8 mouse cellular contexts compared by ENCODE assay signal in genomic region chr12:109542635-109543249, GRCm38 (mm10). TPM values are rescaled to one million over a fixed set of nuclear protein-coding genes. Genes with fewer than 3 reads are reported as not detected.
A peak's percentile ranks its signal among the peaks of the same experiment; 100 is the strongest.
DNase-seq lines count a peak whose midpoint lies in the region; ATAC-seq lines count a peak whose summit lies in the region.

No protein-coding gene starts in this region.

- peaks cover 19% of the 10 kb centered on the region for H3K36me3 ChIP-seq in heart, embryonic 12.5 days
- peaks cover 6% of the 10 kb centered on the region; the same call in 1 of the 2 replicates for H3K36me3 ChIP-seq in forebrain, embryonic 15.5 days
- peaks cover 25% of the 10 kb centered on the region for H3K36me3 ChIP-seq in intestine, embryonic 14.5 days (ENCODE audit: control insufficient read depth, insufficient read depth, low read length)
- peaks cover 10% of the 10 kb centered on the region; the same call in 1 of the 2 replicates for H3K36me3 ChIP-seq in liver, embryonic 12.5 days

- H3K27me3 ChIP-seq in heart, embryonic 12.5 days (replicated peaks): no peaks in the 10 kb centered on the region
- H3K27me3 ChIP-seq in forebrain, embryonic 15.5 days: no peaks in the 10 kb centered on the region
- H3K27me3 ChIP-seq in intestine, embryonic 14.5 days (replicated peaks; ENCODE audit: control insufficient read depth, insufficient read depth, low read length): no peaks in the 10 kb centered on the region
- peaks cover 32% of the 10 kb centered on the region for H3K27me3 ChIP-seq in liver, embryonic 12.5 days (replicated peaks)

- peak overlapping the region; percentile 62 for H3K4me3 ChIP-seq in heart, embryonic 12.5 days
- peak overlapping the region; percentile 52 for H3K4me3 ChIP-seq in forebrain, embryonic 15.5 days
- H3K4me3 ChIP-seq in intestine, embryonic 14.5 days (ENCODE audit: low read depth, low read length): peak overlapping the region; percentile 55
- peak overlapping the region; percentile 50 for H3K4me3 ChIP-seq in liver, embryonic 12.5 days

- peak overlapping the region; percentile 66 for H3K4me2 ChIP-seq in heart, embryonic 12.5 days
- H3K4me2 ChIP-seq in forebrain, embryonic 15.5 days (replicated peaks): peak overlapping the region; percentile 44; the same call in 1 of the 2 replicates
- H3K4me2 ChIP-seq in intestine, embryonic 14.5 days (ENCODE audit: low read length): peak overlapping the region; percentile 47
- H3K4me2 ChIP-seq in liver, embryonic 12.5 days: no peak overlapping the region

- peaks cover 47% of the 10 kb centered on the region for H3K9me3 ChIP-seq in heart, embryonic 12.5 days (replicated peaks)
- peaks cover 17% of the 10 kb centered on the region; the same call in 1 of the 2 replicates for H3K9me3 ChIP-seq in forebrain, embryonic 15.5 days
- H3K9me3 ChIP-seq in intestine, embryonic 14.5 days (ENCODE audit: control insufficient read depth, low read length): peaks cover 30% of the 10 kb centered on the region
- peaks cover 17% of the 10 kb centered on the region for H3K9me3 ChIP-seq in liver, embryonic 12.5 days (replicated peaks)

- no peak for DNase-seq in heart, adult 9 months (ENCODE audit: low spot score in 2 of 2)
- peak; percentile 84 for DNase-seq in cerebellum, adult 11-12 months
- DNase-seq in intestine, embryonic 14.5 days (ENCODE audit: low spot score): peak; percentile 70
- DNase-seq in neural tube, embryonic 10.5 days (ENCODE audit: extremely low spot score, low spot score): peak; percentile 60
- DNase-seq in testis, postnatal 10 days (ENCODE audit: low spot score): peak; percentile 64

- H3K9ac ChIP-seq in heart, embryonic 12.5 days: no peak overlapping the region
- peak overlapping the region; percentile 70; the same call in 1 of the 2 replicates for H3K9ac ChIP-seq in forebrain, embryonic 15.5 days (replicated peaks)
- no peak overlapping the region for H3K9ac ChIP-seq in intestine, embryonic 14.5 days (ENCODE audit: low read length)
- no peak overlapping the region for H3K9ac ChIP-seq in liver, embryonic 12.5 days

- WGBS in heart, embryonic 12.5 days: 41% methylated on average over 17 of the region's 17 CpGs
- 50% methylated on average over 17 of the region's 17 CpGs for WGBS in forebrain, embryonic 15.5 days
- WGBS in intestine, embryonic 14.5 days: 50% methylated on average over 17 of the region's 17 CpGs
- 48% methylated on average over 12 of the region's 17 CpGs for WGBS in liver, embryonic 12.5 days (ENCODE audit: insufficient replicate concordance)

- ATAC-seq in heart, embryonic 12.5 days (ENCODE audit: insufficient number of reproducible peaks, low FRiP score): peak; percentile 45
- peak; percentile 47 for ATAC-seq in forebrain, embryonic 15.5 days (replicated peaks)
- peak; percentile 48 for ATAC-seq in intestine, embryonic 14.5 days (replicated peaks; ENCODE audit: low FRiP score, low TSS enrichment, low read depth)
- ATAC-seq in liver, embryonic 12.5 days: peak; percentile 56

- no peak overlapping the region for H3K27ac ChIP-seq in heart, embryonic 12.5 days (ENCODE audit: poor library complexity, severe bottlenecking)
- H3K27ac ChIP-seq in forebrain, embryonic 15.5 days (replicated peaks): no peak overlapping the region
- H3K27ac ChIP-seq in intestine, embryonic 14.5 days (ENCODE audit: low read depth): no peak overlapping the region
- no peak overlapping the region for H3K27ac ChIP-seq in liver, embryonic 12.5 days

- no peaks in the 10 kb centered on the region for H3K4me1 ChIP-seq in heart, embryonic 12.5 days (replicated peaks)
- peaks cover 21% of the 10 kb centered on the region for H3K4me1 ChIP-seq in forebrain, embryonic 15.5 days
- H3K4me1 ChIP-seq in intestine, embryonic 14.5 days (replicated peaks; ENCODE audit: control insufficient read depth, insufficient read depth, low read length): 0 out of 2 replicates have a peak, but pooled peaks cover 3% of the 10 kb centered on the region
- 0 out of 2 replicates have a peak, but pooled peaks cover 4% of the 10 kb centered on the region for H3K4me1 ChIP-seq in liver, embryonic 12.5 days

RNA-seq across cellular contexts. Expression of gene Rtl1, which starts 57.4 kb away (rescaled TPM):
- polyA plus RNA-seq in heart, embryonic 12.5 days (2016; fragmentation: Nextera tagmentation; extraction: Ambion mirVana): 0.34 and 0.54 TPM in 2 replicates
- polyA plus RNA-seq in forebrain, embryonic 15.5 days (2015; fragmentation: Nextera tagmentation; extraction: Ambion mirVana): 1.0 and 1.1 TPM in 2 replicates
- 1.9 TPM in 2 replicates for polyA plus RNA-seq in intestine, embryonic 14.5 days (2014; fragmentation: Nextera tagmentation; extraction: Ambion mirVana)
- 1.2 and 1.4 TPM in 2 replicates for polyA plus RNA-seq in liver, embryonic 12.5 days (2016; fragmentation: Nextera tagmentation; extraction: Ambion mirVana)

Comparison
In these comparisons a context has a peak if more than half of its experiments do, and no peak if none do; other contexts are left out.
1. DNase-seq: peak in cerebellum, adult 11-12 months (single experiment), intestine, embryonic 14.5 days (single experiment), neural tube, embryonic 10.5 days (single experiment) and testis, postnatal 10 days (single experiment); none in heart, adult 9 months (0 of 2).
2. Peak in every context shown above with its lines, with median percentiles within 50 percentile points of each other: ATAC-seq and H3K4me3 ChIP-seq.